Mouse (Mus musculus) NIH3T3 (cell line): Measurements from ENCODE around the gene Fgd6.

Source experiments
- DNase-seq: peaks from one replicate; pipeline ENCODE4 v3.0.0-alpha.2; 2012; ENCODE audit warnings: low read depth

Gene Fgd6

GRCm38 (mm10) chr10:94035658-94036374, at the start of gene Fgd6, which contains the start of gene Vezt:
TSS of gene Fgd6 (plus strand) at chr10:94036001.
TSS of gene Vezt (minus strand) at chr10:94035817.
- peak; percentile 100 for DNase-seq

DNA sequence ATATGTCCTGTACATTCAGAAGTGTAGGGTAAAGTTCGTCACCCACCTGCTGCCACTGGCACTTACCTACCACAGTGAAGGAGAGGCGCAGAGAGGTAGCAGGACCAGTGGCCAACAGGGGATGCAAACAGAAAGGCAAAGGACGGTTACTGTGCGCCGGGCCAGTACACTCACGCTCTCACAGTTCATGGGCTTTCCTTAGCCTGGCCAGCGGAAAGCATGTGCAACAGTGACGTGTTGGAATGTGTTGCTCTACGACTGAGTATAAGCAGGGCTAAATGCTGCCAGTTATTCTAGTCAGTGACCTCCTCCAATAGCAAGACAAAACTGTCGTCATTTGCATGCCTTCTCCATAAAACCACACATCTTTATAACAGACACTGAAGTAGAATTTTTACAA, 41.7 kb upstream of the Fgd6 start:
- DNase-seq, result no peak

DNA sequence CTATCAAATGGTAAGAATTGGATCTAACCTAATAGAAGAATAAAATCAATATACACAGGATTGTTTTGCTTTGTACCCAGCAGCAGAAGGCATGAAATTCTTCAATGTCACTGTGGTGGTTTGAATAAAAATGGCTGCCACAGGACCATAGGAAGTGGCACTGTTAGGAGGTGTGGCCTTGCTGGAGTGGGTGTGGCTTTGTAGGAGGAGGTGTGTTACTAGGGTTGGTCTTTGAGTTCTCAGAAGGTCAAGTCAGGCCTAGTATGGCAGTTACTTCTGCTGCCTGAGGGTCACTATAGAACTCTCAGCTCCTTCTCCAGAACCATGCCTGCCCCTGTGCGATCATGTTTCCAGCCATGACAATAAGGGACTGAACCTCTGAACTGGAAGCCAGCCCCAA, 40.7 kb upstream of the Fgd6 start:
- no peak for DNase-seq

GRCm38 (mm10) chr10:93999357-93999756, 36.4 kb upstream of the Fgd6 start:
- DNase-seq, result no peak

DNA sequence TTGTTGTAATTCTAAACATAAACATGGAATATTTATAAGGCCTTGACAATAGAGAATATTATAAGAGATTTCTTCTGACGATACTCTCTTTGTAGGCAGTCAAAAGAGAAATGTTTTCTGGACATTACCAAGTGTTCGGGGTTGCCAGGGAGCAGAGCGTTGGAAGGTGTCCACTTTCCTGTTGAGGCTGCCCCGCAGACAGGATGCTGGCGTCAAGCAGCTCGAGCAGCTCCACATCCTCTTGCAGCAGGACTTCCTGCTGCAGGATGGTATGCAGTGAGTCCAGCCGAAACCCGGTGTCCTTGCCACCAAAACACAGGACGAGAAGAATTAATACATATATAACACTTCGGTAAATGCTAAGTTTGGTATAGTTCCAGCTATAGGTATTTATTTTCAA, 35.6 kb upstream of the Fgd6 start:
- DNase-seq, result no peak

GRCm38 (mm10) chr10:94008356-94008755, 27.4 kb upstream of the Fgd6 start:
- no peak for DNase-seq

DNA sequence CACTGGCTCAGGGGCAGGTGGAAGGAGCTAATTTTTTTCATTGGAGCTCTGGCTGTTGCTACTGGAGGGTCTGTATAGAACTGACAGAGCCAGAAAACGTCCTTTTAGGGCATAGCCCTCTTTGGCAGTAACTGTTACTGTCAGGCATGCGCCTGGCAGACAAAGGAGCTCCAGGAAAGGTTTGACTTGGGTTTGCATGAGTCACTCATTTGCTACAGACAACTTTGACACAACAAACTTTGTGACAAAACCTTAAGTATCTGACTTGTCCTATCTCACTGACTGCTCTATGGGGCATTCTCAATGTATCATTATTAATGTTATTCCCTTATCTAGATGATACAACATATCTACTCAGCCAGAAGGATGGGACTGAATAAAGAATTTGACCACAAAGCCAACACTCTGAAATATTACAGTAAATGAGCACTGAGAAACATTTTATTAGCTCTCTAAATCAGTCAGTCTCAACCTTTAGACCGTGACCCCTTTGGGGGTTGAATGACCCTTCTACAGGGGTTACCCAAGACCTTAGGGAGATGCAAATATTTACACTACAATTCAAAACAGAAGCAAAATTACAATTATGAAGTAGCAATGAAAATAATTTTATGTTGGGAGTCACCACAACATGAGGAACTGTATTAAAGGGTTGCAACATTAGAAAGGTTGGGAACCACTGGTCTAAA, 25.7 kb upstream of the Fgd6 start:
- no peak for DNase-seq

GRCm38 (mm10) chr10:94011024-94011423, 24.8 kb upstream of the Fgd6 start:
- DNase-seq, result no peak

- peak; percentile 84 for DNase-seq
Measured at GRCm38 (mm10) chr10:94013196-94013595, 22.6 kb upstream of the Fgd6 start.

DNA sequence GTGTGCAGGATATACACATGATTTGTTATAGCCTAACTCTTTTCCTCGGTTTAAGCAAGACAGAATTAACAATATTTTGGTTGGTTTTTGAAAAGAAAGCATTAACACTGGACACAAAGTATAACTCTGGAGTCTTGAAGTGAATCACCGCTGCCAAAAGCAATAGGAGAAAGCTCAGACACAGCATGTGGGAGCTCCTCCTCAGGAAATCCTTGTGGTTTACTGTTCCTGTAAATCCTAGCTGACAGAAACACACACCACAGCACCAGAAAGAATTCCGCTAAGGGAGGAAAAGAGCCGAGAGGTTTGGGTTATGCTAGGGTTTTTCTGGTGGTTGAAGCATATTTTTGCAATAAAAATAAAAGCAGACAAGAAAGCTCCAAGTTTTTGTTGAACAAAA, 21.6 kb upstream of the Fgd6 start:
- DNase-seq, result peak; percentile 39

GRCm38 (mm10) chr10:94017455-94017854, 18.3 kb upstream of the Fgd6 start:
- DNase-seq, result no peak

DNA sequence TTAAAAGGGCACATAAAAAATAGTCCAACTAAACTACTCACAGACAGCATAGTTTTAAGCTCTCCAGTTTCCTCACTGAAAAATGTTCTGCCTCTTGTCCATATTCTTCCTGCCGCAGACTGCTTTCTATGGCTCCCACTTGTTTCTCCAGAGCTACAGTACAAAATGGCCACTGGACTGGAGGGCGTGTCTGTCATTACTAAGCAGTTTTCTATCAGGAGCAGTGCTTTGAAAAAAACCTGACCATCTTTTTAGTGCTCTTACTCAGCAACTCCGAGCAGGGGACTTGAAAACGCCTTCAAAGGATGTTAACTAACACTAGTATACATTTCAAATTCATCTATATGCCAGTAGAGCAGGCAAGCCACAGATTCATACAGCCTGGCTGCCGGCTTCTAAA, 15.2 kb upstream of the Fgd6 start:
- DNase-seq, result no peak

GRCm38 (mm10) chr10:94021059-94021458, 14.7 kb upstream of the Fgd6 start:
- DNase-seq, result no peak

GRCm38 (mm10) chr10:94025079-94025478, 10.7 kb upstream of the Fgd6 start:
- no peak for DNase-seq

DNA sequence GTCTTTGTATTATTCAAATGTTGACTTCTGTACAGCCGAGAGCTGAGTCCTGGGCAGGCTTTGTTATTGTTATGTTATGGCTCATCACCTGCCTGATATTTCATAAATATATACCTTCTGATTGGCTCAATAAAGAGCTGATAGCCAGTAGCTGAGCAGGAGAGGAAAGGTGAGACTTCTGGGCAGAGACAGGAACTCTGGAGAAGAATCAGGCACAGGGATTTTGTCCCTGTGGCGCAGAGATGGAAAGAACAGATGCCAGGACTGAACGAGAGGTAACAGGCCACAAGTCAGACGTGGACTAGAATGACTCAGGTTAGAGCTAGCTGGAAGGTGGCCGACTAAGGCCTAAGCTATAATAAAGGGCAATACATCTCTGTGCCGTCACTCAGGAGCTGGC, 7.3 kb upstream of the Fgd6 start:
- no peak for DNase-seq

GRCm38 (mm10) chr10:94031164-94031563, 4.6 kb upstream of the Fgd6 start:
- no peak for DNase-seq

DNA sequence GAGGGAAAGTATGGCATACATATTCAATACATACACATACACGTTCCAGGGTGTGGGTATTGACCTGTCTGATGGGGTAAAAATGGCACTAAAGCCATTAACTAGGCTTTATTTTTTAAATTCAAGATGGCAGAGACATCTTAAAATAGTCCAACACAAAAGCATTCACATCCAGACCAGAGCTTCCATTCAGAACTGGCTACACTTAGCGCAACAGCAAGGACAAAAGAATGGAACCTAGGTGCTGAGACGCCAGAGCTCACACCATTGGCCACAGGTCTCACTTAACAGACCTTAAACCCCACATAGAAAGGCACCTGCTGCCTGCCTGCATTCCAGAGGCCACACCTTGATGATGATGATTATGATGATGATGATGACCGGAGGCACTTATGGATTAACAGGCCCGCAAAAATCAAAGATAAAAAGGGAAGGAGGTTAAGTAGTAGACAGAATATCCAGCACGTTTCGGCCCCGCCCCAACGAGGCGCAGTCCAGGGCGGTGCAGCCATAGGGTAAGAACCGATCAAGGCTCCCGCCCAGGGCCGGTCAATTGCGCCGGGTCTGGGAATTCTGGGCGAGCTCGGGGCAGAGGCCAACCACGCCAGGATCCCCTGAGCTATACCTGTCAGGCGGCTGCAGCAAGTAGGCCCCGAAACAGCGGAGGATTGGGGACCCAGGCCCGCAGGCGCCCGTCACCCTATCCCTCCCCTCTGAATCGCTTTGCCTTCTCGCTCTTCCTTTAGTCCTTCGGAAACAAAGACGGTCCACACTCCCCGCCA, 734 bp upstream of the Fgd6 start:
- peak; percentile 63 for DNase-seq

- peak; percentile 58 for DNase-seq
Measured at GRCm38 (mm10) chr10:94036375-94036758, 566 bp downstream of the Fgd6 start.

- no peak for DNase-seq
Measured at GRCm38 (mm10) chr10:94037196-94037595, 1.4 kb downstream of the Fgd6 start.

DNA sequence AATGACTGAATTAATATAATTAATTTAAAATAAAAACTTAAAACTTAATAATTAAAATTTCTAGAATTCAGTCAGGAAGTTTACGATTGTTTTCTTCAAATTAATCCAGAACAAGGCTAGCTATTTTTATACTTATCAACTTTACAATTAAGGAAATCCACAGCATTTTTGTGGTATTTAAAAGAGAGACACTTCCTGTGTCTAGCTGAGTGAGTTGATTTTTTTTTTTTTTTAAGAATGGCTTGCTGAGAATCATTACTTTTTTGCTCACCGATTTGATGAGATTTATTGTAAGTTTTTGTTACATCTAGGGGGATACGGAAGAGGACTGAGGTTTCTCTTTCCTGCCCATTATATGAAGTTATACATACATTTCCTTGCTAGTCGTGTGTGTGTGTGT, 1.8 kb downstream of the Fgd6 start:
- DNase-seq, result no peak

DNA sequence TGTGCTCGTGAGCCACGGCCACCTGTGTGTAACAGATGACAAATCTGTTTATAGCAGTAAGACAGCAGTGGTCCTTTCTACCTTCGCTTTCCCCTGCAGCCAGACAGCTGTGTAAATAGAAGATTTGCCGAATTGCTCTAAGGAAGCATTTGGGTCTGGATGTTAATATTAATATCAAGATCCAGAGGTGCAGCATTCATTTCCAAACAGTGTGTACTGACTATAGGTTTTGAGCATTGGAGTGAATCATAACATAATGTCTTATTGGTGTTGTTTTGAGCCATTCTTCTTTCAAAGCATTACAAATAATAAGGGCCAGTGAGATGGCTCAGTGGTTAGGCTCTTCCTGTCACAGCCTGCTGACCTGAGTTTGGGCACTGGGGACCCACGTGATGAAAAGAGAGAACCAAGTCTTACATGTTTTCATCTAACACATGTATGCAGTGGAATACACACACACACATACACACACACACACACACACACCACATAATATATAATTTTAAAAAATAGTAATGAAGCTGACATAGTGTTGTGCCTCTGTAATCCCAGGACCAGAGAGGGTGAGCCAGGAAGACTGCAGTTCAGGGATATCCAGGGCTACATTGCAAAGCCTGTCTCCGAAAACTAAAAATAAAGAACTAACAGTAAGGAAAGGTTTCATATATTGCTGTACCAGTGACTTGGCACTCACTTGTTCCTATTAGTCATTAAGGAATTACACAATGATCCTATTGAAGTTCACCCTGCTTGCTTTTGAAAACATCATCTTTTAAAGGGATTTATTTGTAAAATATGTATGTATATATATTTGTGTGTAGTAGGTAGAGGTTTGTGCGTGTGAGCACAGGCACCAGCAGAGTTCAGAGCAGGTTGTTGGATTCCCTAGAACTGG, 2.8 kb downstream of the Fgd6 start:
- peak; percentile 51 for DNase-seq

GRCm38 (mm10) chr10:94043908-94044307, 8.1 kb downstream of the Fgd6 start:
- DNase-seq, result no peak
